Mouse (Mus musculus) brain, embryonic 14.5 days (tissue): Measurements from ENCODE around the gene Ccl3.

Source experiments
- CTCF ChIP-seq: fragments of 200-500 bp; IDR thresholded peaks from 2 replicates; pipeline ENCODE4 v1.5.1; 2012; ENCODE audit warnings: inconsistent platforms, mild to moderate bottlenecking, moderate library complexity, borderline replicate concordance; ENCODE audit not compliant: insufficient read depth, insufficient read length; ENCODE audit errors: extremely low read depth
- POLR2A ChIP-seq: fragments of 200-500 bp; IDR thresholded peaks from 2 replicates; pipeline ENCODE4 v1.6.1; 2012; ENCODE audit warnings: mild to moderate bottlenecking, inconsistent platforms, borderline replicate concordance; ENCODE audit not compliant: poor library complexity, insufficient read depth, insufficient read length, severe bottlenecking; ENCODE audit errors: extremely low read depth

GRCm38 (mm10) chr11:83603399-83603798 is 45.8 kb downstream of the Ccl3 start:
- no peak for TF ChIP-seq CTCF
- no peak for TF ChIP-seq POLR2A
